Mouse (Mus musculus): Measurements from ENCODE around the gene Tspo2. TPM values are rescaled to one million over a fixed set of nuclear protein-coding genes. Genes with fewer than 3 reads are reported as not detected.

The Tspo2 gene
- polyA plus RNA-seq, 1 experiment from 2014 or later = 3.1 TPM

DNA sequence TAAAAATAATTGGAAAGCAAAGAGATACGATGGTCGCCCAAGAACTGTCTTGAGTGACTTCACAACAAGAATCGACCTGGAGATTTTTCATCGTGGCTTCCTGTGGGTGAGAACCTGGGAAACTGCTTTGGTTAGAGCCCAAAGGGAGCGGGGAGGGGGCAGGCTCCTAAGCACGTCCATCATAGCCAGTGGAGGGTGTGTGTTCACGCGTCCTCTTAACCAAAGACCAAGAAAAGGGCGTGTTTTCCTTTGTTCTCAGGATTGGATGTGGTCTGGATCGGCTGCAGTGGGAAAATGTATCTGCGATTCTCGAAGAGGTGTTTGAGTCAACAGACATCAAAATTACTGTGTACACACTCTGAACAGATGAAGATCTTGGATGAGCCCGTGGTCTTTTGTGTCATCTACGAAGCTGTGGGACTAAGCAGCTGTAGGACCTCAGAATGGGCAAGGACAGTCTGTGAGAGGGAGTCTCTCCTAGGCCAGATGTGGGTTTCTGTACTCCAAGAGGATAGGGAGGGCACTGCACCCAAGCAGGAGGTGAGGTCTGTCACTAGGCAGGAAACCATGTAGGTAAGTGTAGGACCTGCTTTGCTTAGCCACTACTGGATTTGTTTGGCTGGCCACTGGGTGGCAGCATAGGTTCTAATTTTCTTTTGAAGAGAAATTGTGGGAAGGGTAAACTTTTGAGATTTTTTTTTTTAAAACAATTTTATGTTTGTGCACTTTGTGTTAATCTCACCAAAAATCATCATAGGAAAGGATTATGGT, 34.7 kb downstream of the Tspo2 start:
- Histone ChIP-seq H3K27ac (ENCODE audit: low read length) (no peak overlapping the region), H3K36me3 (ENCODE audit: insufficient read depth, low read length) (0 out of 2 replicates have a peak, but pooled peaks cover 11% of the 10 kb centered on the region), H3K9me3 (ENCODE audit: low read length) (no peaks in the 10 kb centered on the region), H3K9ac (replicated peaks; ENCODE audit: low read depth) (no peak overlapping the region), H3K27me3 (replicated peaks; ENCODE audit: insufficient read depth, low read length) (no peaks in the 10 kb centered on the region), H3K4me3 (ENCODE audit: low read depth, low read length) (no peak overlapping the region), H3K4me2 (replicated peaks; ENCODE audit: low read depth, low read length) (no peak overlapping the region), H3K4me1 (ENCODE audit: insufficient read depth, low read depth, low read length) (no peaks in the 10 kb centered on the region)
- ATAC-seq (peak; percentile 77), DNase-seq (ENCODE audit: low spot score) (peak; percentile 68)
- TF ChIP-seq EP300 (IDR thresholded peaks at IDR 0.05) (no peak), CTCF (IDR thresholded peaks at IDR 0.05) (peak; percentile 75)
- 64% methylated on average over 14 of the region's 14 CpGs for WGBS

DNA sequence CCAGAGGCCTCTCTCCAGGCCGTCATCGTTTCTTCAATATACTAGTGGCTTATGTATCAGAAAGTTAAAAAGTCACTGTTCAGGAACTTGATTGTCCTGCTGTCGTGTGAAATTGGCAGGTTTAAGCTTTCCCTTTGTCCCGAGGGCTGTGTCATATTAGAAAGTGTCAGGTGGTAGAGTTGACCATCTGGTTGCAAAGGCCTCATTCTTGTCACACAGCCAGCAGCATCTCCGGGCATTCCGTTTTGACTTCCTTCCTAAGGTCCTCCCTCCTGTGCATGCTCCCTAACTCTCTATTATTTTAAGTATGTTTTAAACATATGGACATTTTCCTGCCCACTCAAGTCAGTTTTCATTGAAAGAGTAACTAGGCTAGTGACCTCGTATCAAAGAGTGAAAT, 35.3 kb downstream of the Tspo2 start:
- no peak overlapping the region for H3K27ac ChIP-seq (ENCODE audit: low read length)
- no peaks in the 10 kb centered on the region for H3K9me3 ChIP-seq (ENCODE audit: low read length)
- no peak overlapping the region for H3K4me3 ChIP-seq (ENCODE audit: low read depth, low read length)
- peaks cover 4% of the 10 kb centered on the region; the same call in 1 of the 2 replicates for H3K4me1 ChIP-seq (ENCODE audit: insufficient read depth, low read depth, low read length)
- WGBS = 54% methylated on average over 7 of the region's 7 CpGs
- no peak overlapping the region for H3K9ac ChIP-seq (replicated peaks; ENCODE audit: low read depth)
- ATAC-seq (peak; percentile 47; the same call in 1 of the 2 replicates), DNase-seq (ENCODE audit: low spot score) (peak; percentile 11)
- no peak overlapping the region for H3K4me2 ChIP-seq (replicated peaks; ENCODE audit: low read depth, low read length)
- no peaks in the 10 kb centered on the region for H3K27me3 ChIP-seq (replicated peaks; ENCODE audit: insufficient read depth, low read length)
- TF ChIP-seq EP300 (IDR thresholded peaks at IDR 0.05) (no peak), CTCF (IDR thresholded peaks at IDR 0.05) (no peak)
- H3K36me3 ChIP-seq (ENCODE audit: insufficient read depth, low read length) = 0 out of 2 replicates have a peak, but pooled peaks cover 11% of the 10 kb centered on the region

DNA sequence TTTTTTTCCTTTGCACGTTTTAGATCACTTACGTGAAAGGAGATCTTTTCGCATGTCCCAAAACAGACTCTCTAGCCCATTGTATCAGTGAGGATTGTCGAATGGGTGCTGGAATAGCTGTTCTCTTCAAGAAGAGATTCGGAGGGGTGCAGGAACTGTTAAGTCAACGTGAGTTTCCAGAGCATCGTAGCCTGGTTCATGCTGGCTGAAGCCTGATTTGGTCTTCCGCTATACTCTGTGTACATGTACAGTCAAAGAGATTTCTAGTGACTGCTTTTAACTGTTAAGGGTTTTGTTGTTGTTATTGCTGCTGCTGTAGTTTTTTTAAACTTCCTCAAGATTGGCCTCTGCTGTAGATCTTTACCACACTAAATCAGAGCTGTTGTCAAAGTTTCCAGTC, 40.1 kb downstream of the Tspo2 start:
- peak overlapping the region; percentile 82 for H3K4me2 ChIP-seq (replicated peaks; ENCODE audit: low read depth, low read length)
- peaks cover 12% of the 10 kb centered on the region; the same call in 1 of the 2 replicates for H3K4me1 ChIP-seq (ENCODE audit: insufficient read depth, low read depth, low read length)
- 0 out of 2 replicates have a peak, but pooled peaks cover 11% of the 10 kb centered on the region for H3K36me3 ChIP-seq (ENCODE audit: insufficient read depth, low read length)
- H3K27me3 ChIP-seq (replicated peaks; ENCODE audit: insufficient read depth, low read length) = no peaks in the 10 kb centered on the region
- no peaks in the 10 kb centered on the region for H3K9me3 ChIP-seq (ENCODE audit: low read length)
- TF ChIP-seq CTCF (IDR thresholded peaks at IDR 0.05) = no peak
- TF ChIP-seq EP300 (IDR thresholded peaks at IDR 0.05) = no peak
- WGBS = 22% methylated on average over 8 of the region's 8 CpGs
- DNase-seq (ENCODE audit: low spot score) (no peak), ATAC-seq (no peak)
- H3K4me3 ChIP-seq (ENCODE audit: low read depth, low read length) = peak overlapping the region; percentile 76; the same call in 1 of the 2 replicates
- H3K27ac ChIP-seq (ENCODE audit: low read length) = peak overlapping the region; percentile 99
- peak overlapping the region; percentile 66; the same call in 1 of the 2 replicates for H3K9ac ChIP-seq (replicated peaks; ENCODE audit: low read depth)

DNA sequence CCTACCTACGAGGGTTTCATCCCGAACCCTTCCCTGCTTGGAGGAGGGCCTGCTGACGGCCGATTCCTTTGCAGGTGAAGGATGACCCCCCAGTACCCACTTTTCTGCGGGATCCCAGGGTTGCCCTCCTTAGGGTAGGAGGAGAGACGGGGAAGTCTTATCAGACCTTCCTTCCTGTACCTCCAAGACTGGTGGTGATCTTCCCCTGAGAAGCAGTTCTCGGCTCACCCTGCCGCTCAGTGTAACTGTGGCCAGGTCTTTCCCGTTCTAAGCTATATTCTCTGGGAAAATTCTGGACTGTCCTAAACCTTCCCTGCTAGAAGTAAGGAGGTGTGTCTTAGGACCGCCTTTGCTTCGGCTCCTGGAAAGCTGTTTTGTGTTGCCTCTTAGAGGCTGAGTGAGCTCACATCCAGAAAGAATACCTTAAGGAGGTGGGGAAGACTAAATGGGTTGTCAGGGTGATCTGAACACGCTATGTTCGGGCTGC, 41.0 kb downstream of the Tspo2 start:
- Histone ChIP-seq H3K4me2 (replicated peaks; ENCODE audit: low read depth, low read length) (peak overlapping the region; percentile 82), H3K27me3 (replicated peaks; ENCODE audit: insufficient read depth, low read length) (no peaks in the 10 kb centered on the region), H3K9ac (replicated peaks; ENCODE audit: low read depth) (peak overlapping the region; percentile 66), H3K27ac (ENCODE audit: low read length) (peak overlapping the region; percentile 99), H3K36me3 (ENCODE audit: insufficient read depth, low read length) (0 out of 2 replicates have a peak, but pooled peaks cover 11% of the 10 kb centered on the region), H3K4me3 (ENCODE audit: low read depth, low read length) (peak overlapping the region; percentile 76), H3K9me3 (ENCODE audit: low read length) (no peaks in the 10 kb centered on the region), H3K4me1 (ENCODE audit: insufficient read depth, low read depth, low read length) (peaks cover 12% of the 10 kb centered on the region; the same call in 1 of the 2 replicates)
- ATAC-seq (no peak), DNase-seq (ENCODE audit: low spot score) (peak; percentile 63)
- TF ChIP-seq CTCF (IDR thresholded peaks at IDR 0.05) (no peak), EP300 (IDR thresholded peaks at IDR 0.05) (no peak)
- WGBS = 0% methylated on average over 13 of the region's 13 CpGs

DNA sequence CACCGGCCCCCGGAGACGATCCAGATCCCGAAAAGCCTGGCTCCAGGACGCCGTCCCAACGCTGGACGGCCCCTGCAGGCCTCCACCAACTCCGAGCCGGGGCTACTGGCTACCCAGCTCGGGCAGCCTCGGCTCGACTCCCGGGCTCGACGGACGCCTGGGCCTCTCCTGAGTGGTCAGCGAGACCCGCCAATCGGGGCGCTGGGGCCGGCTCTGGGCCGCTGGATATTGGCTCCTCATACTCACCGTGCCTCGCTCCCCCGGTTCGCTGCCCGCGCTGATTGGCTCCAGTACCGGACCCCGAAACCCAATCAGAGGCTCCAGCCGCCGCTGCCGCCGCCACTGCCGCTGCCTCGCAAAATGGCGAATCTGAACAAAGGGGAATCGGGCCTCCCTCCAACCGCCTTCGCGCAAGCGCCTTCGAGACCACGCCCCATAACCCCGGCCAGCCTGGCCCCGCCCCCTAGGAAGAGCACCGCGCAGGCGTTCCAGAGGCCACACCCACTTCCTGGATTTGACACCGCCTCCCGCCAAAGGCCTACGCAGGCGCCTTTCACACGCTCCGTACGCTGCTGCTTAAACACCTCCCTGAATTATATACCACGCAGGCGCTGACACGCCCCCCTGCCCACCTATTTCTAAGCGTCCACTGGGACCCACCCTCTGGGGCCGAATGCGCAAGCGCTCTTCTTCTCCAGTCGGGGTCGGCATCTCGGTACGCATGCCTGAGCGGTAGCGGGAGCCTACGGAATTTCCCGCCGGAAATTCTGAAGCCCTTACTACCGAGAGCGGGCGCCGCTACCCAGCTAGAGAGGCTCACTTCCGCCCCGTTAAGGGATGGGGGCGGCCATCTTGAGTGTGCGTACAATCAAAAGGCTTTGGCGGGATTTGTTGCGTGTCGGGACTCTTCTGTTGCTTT, 41.7 kb downstream of the Tspo2 start, which contains the start of the genes Nfya and Oard1:
TSS of gene Nfya (minus strand) at position 527 of the 919 bp plus-strand sequence.
TSS of gene Oard1 (plus strand) at position 635 of the 919 bp plus-strand sequence.
- peak within 1 kb of the TSS; percentile 99 for H3K27ac ChIP-seq (ENCODE audit: low read length)
- WGBS = 1% methylated on average over 79 of the region's 84 CpGs

More for the DNA sequence above, 41.7 kb downstream of the Tspo2 start, which contains the start of the genes Nfya and Oard1:
- Histone ChIP-seq H3K4me2 (replicated peaks; ENCODE audit: low read depth, low read length) (peak within 1 kb of the TSS; percentile 82), H3K9me3 (ENCODE audit: low read length) (no peaks in the 10 kb centered on the region), H3K4me3 (ENCODE audit: low read depth, low read length) (peak within 1 kb of the TSS; percentile 76), H3K27me3 (replicated peaks; ENCODE audit: insufficient read depth, low read length) (no peaks in the 10 kb centered on the region), H3K9ac (replicated peaks; ENCODE audit: low read depth) (peak within 1 kb of the TSS; percentile 93), H3K4me1 (ENCODE audit: insufficient read depth, low read depth, low read length) (peaks cover 12% of the 10 kb centered on the region; the same call in 1 of the 2 replicates), H3K36me3 (ENCODE audit: insufficient read depth, low read length) (0 out of 2 replicates have a peak, but pooled peaks cover 7% of the 10 kb centered on the region)
- peak; percentile 100 for DNase-seq (ENCODE audit: low spot score)
- TF ChIP-seq CTCF (IDR thresholded peaks at IDR 0.05) (peak; percentile 14; the same call in 1 of the 2 replicates), EP300 (IDR thresholded peaks at IDR 0.05) (peak; percentile 73; the same call in 1 of the 2 replicates)
- ATAC-seq = peak; percentile 95

Measured in lung, postnatal 0 days (tissue).